Mouse (Mus musculus): ENCODE results near the gene Olfr385.
"Not testable (repeated sequence)": the region's sequence is repeated elsewhere in the genome, so short reads cannot be mapped to it uniquely, and the experiment has no call there.

The Olfr385 gene

DNA sequence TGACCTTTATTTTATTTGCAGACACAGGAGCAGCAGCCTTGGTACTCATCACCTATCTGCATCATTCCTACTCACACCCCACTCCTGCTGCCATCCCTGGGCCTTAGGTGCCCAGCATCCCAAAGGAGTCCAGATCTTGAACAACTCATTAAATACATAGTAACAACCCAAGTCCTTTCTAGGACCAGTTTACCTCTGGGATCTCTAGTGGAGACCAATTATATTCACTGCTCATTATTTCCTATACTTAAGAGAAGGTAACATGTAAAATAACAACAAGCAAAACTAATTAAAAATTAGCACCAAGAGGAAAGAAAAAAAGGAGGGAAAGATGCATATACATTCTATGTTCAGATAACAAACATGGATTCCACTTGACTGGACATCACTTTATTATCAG is at the start of gene Olfr385:
Gene Olfr385 (minus strand): TSS at position 101 of the 400 bp plus-strand sequence.
- no peak for DNase-seq (ENCODE audit: low spot score in 2 of 2)

- no peak for DNase-seq (ENCODE audit: low spot score in 2 of 2)
Measured at GRCm38 (mm10) chr11:73598294-73598693, 5.5 kb upstream of the Olfr385 start, which contains the start of gene Olfr384. Gene Olfr384 (plus strand): TSS chr11:73598594.

DNA sequence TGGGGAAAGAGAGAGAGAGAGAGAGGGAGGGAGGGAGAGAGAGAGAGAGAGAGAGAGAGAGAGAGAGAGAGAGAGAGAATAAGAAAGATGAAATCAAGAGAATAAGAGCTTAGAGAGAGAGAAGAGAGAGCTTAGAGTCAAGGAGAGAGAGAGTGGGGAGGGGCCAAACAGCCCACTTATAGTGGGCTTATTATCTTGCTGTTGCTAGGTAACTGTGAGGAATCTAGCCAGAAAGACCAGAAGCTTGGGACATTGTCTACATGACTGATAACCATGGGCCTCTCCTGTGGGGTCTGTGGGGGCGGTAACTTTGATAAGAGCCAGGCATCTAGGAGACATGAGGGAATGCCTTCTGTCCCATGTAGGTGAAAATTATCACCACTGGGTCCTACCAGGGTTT is 9.6 kb downstream of the Olfr385 start:
- DNase-seq (ENCODE audit: low spot score in 2 of 2), result not testable (repeated sequence)

DNA sequence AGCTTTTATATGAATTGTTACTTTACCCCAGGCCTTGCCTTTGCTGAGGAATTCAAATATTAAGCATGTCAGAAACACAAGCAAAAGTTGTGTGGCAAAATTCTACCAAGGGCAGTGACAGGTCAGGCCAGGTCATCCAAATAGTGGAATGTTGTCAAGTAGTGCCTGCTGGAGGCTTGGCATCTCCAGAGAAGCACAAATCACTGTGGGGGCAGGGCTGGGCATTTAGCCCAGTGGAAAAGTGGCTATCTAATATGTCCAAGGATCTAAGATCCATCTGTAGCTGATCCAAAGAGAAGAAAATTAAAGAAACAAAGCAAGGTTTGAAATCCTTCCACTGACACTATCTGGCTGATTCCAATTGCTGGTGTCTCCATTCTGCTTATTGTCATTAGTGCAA is 12.9 kb downstream of the Olfr385 start:
- no peak for DNase-seq (ENCODE audit: low spot score in 2 of 2)

Measured in right cerebral cortex, adult 2 months (tissue).